32 mouse cellular contexts compared by ENCODE assay signal in the genomic region with DNA sequence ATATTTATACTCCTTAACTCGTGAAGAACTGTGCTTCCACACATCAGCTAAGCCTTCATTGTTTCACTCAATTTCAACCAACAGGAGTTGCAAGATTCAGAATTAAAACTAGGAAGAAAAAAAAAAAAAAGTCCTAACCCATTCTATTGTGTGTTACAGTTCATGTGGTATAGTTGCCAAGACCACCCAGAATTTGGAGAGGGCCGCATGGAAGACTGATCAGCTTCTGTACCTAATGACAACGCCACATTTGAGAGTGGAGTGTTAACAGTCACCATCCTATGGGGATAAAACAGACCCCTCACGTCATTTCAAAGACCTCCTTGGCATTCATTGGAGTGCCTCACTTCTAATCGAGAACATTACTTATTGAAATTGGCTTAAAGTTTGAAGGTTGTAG.
DNase-seq lines count a peak whose midpoint lies in the region; ATAC-seq lines count a peak whose summit lies in the region.
"Had no signal": no experiment of that assay in that cellular context is flagged by ENCODE, and none has a peak within 500 bp of the region (broad histone marks: within the 10 kb centered on the region; RNA-seq: fewer than 3 reads in every experiment).

No protein-coding gene starts in this region.

- H3K27ac ChIP-seq in forebrain, embryonic 10.5 days: peak overlapping the region; percentile 77; the same call in 1 of the 2 replicates
- H3K27ac ChIP-seq in forebrain, embryonic 11.5 days (ENCODE audit: low read depth, low read length): no peak overlapping the region
- 0 out of 2 replicates have a peak overlapping the region, but pooled peaks have one; percentile 48 for H3K27ac ChIP-seq in hindbrain, embryonic 15.5 days (replicated peaks)
- no peak overlapping the region for H3K27ac ChIP-seq in hindbrain, embryonic 12.5 days
- peak overlapping the region; percentile 20; the same call in 1 of the 2 replicates for H3K27ac ChIP-seq in midbrain, embryonic 12.5 days (replicated peaks)
- no peak overlapping the region for H3K27ac ChIP-seq in midbrain, embryonic 13.5 days
- no peak overlapping the region for H3K27ac ChIP-seq in forebrain, embryonic 14.5 days (ENCODE audit: low read depth, low read length)
- H3K27ac ChIP-seq: heart, embryonic 10.5 days; heart, embryonic 15.5 days; limb, embryonic 12.5 days; liver, embryonic 15.5 days; lung, embryonic 15.5 days; stomach, postnatal 0 days had no signal

- no peak overlapping the region for H3K4me2 ChIP-seq in forebrain, embryonic 11.5 days (ENCODE audit: low read depth, low read length, severe bottlenecking)
- H3K4me2 ChIP-seq in hindbrain, embryonic 15.5 days: no peak overlapping the region
- no peak overlapping the region for H3K4me2 ChIP-seq in hindbrain, embryonic 12.5 days (replicated peaks)
- H3K4me2 ChIP-seq in midbrain, embryonic 12.5 days (replicated peaks): no peak overlapping the region
- no peak overlapping the region for H3K4me2 ChIP-seq in midbrain, embryonic 13.5 days (replicated peaks)
- H3K4me2 ChIP-seq in forebrain, embryonic 14.5 days (ENCODE audit: low read length): no peak overlapping the region
- H3K4me2 ChIP-seq: heart, embryonic 15.5 days; limb, embryonic 12.5 days; liver, embryonic 15.5 days; lung, embryonic 15.5 days had no signal

- no peaks in the 10 kb centered on the region for H3K9me3 ChIP-seq in forebrain, embryonic 10.5 days
- no peaks in the 10 kb centered on the region for H3K9me3 ChIP-seq in forebrain, embryonic 11.5 days (ENCODE audit: control insufficient read depth, low read length)
- no peaks in the 10 kb centered on the region for H3K9me3 ChIP-seq in hindbrain, embryonic 15.5 days
- H3K9me3 ChIP-seq in hindbrain, embryonic 12.5 days (replicated peaks): no peaks in the 10 kb centered on the region
- 0 out of 2 replicates have a peak, but pooled peaks cover 2% of the 10 kb centered on the region for H3K9me3 ChIP-seq in midbrain, embryonic 12.5 days
- no peaks in the 10 kb centered on the region for H3K9me3 ChIP-seq in midbrain, embryonic 13.5 days
- H3K9me3 ChIP-seq in forebrain, embryonic 14.5 days (replicated peaks; ENCODE audit: control insufficient read depth, low read length): no peaks in the 10 kb centered on the region
- H3K9me3 ChIP-seq: heart, embryonic 10.5 days; heart, embryonic 15.5 days; limb, embryonic 12.5 days; liver, embryonic 15.5 days; lung, embryonic 15.5 days had no signal

- peaks cover 69% of the 10 kb centered on the region for H3K4me1 ChIP-seq in forebrain, embryonic 10.5 days
- H3K4me1 ChIP-seq in forebrain, embryonic 11.5 days (replicated peaks; ENCODE audit: control insufficient read depth, insufficient read depth, low read length): peaks cover 8% of the 10 kb centered on the region
- peaks cover 24% of the 10 kb centered on the region for H3K4me1 ChIP-seq in hindbrain, embryonic 15.5 days (replicated peaks)
- peaks cover 25% of the 10 kb centered on the region for H3K4me1 ChIP-seq in hindbrain, embryonic 12.5 days
- H3K4me1 ChIP-seq in midbrain, embryonic 12.5 days: peaks cover 43% of the 10 kb centered on the region
- peaks cover 33% of the 10 kb centered on the region for H3K4me1 ChIP-seq in midbrain, embryonic 13.5 days (replicated peaks)
- peaks cover 34% of the 10 kb centered on the region for H3K4me1 ChIP-seq in forebrain, embryonic 14.5 days (ENCODE audit: control insufficient read depth, insufficient read depth, low read length)
- H3K4me1 ChIP-seq: liver, embryonic 15.5 days had no signal

- ATAC-seq in forebrain, embryonic 11.5 days (replicated peaks; ENCODE audit: low FRiP score): no peak
- no peak for ATAC-seq in hindbrain, embryonic 15.5 days (ENCODE audit: low FRiP score, low read depth)
- ATAC-seq in hindbrain, embryonic 12.5 days (ENCODE audit: low FRiP score): no peak
- ATAC-seq in midbrain, embryonic 12.5 days (ENCODE audit: low FRiP score, low read depth): no peak
- ATAC-seq in midbrain, embryonic 13.5 days: no peak
- ATAC-seq in forebrain, embryonic 14.5 days: peak; percentile 27; the same call in 1 of the 2 replicates
- ATAC-seq: activated CD4-positive, CD25-positive, alpha-beta regulatory T cell, adult 4 months; inflammation-experienced regulatory T-cells, adult 6 months; midbrain, embryonic 16.5 days had no signal

- DNase-seq in forebrain, embryonic 10.5 days (ENCODE audit: extremely low spot score, low spot score): no peak
- no peak for DNase-seq in forebrain, embryonic 11.5 days (ENCODE audit: low spot score)
- peak; percentile 78 for DNase-seq in forebrain, embryonic 14.5 days (ENCODE audit: low spot score)
- no peak for DNase-seq in right cerebral cortex, adult 2 months (ENCODE audit: low spot score in 2 of 2)
- DNase-seq: adrenal gland, adult 2 months; cerebellum, adult 9-10 months; cerebellum, postnatal 36 days; gastrocnemius, postnatal 14 days; heart, postnatal 36 days; kidney, adult 11 months; kidney, postnatal 14 days; layer of hippocampus, adult 9-11 months; lung, postnatal 36 days; right cerebral cortex, adult 18-20 months; right cerebral cortex, postnatal 4 days; thymus, adult 18-20 months; thymus, postnatal 25 days had no signal

- 63% methylated on average over 5 of the region's 5 CpGs for WGBS in forebrain, embryonic 10.5 days
- 46% methylated on average over 5 of the region's 5 CpGs for WGBS in forebrain, embryonic 11.5 days
- 27% methylated on average over 5 of the region's 5 CpGs for WGBS in hindbrain, embryonic 15.5 days
- 39% methylated on average over 5 of the region's 5 CpGs for WGBS in hindbrain, embryonic 12.5 days
- WGBS in midbrain, embryonic 12.5 days: 52% methylated on average over 5 of the region's 5 CpGs
- 42% methylated on average over 5 of the region's 5 CpGs for WGBS in midbrain, embryonic 13.5 days
- WGBS in forebrain, embryonic 14.5 days: 5% methylated on average over 5 of the region's 5 CpGs

- no peaks in the 10 kb centered on the region for H3K36me3 ChIP-seq in forebrain, embryonic 10.5 days (replicated peaks)
- H3K36me3 ChIP-seq in forebrain, embryonic 11.5 days (ENCODE audit: control insufficient read depth, insufficient read depth, low read length): no peaks in the 10 kb centered on the region
- H3K36me3 ChIP-seq in hindbrain, embryonic 15.5 days: no peaks in the 10 kb centered on the region
- H3K36me3 ChIP-seq in hindbrain, embryonic 12.5 days: no peaks in the 10 kb centered on the region
- no peaks in the 10 kb centered on the region for H3K36me3 ChIP-seq in midbrain, embryonic 12.5 days
- H3K36me3 ChIP-seq in midbrain, embryonic 13.5 days: no peaks in the 10 kb centered on the region
- H3K36me3 ChIP-seq in forebrain, embryonic 14.5 days (ENCODE audit: control insufficient read depth, insufficient read depth, low read length): no peaks in the 10 kb centered on the region
- H3K36me3 ChIP-seq: heart, embryonic 10.5 days; heart, embryonic 15.5 days; limb, embryonic 12.5 days; liver, embryonic 15.5 days; lung, embryonic 15.5 days had no signal

- no peak overlapping the region for H3K4me3 ChIP-seq in forebrain, embryonic 10.5 days
- no peak overlapping the region for H3K4me3 ChIP-seq in forebrain, embryonic 11.5 days (ENCODE audit: low read depth, low read length)
- no peak overlapping the region for H3K4me3 ChIP-seq in hindbrain, embryonic 15.5 days
- no peak overlapping the region for H3K4me3 ChIP-seq in hindbrain, embryonic 12.5 days
- H3K4me3 ChIP-seq in midbrain, embryonic 12.5 days: no peak overlapping the region
- H3K4me3 ChIP-seq in midbrain, embryonic 13.5 days (replicated peaks): no peak overlapping the region
- no peak overlapping the region for H3K4me3 ChIP-seq in forebrain, embryonic 14.5 days (ENCODE audit: low read depth, low read length)
- H3K4me3 ChIP-seq: heart, embryonic 10.5 days; heart, embryonic 15.5 days; limb, embryonic 12.5 days; liver, embryonic 15.5 days; lung, embryonic 15.5 days; myocyte had no signal

- H3K27me3 ChIP-seq in forebrain, embryonic 10.5 days (ENCODE audit: poor library complexity, severe bottlenecking): no peaks in the 10 kb centered on the region
- H3K27me3 ChIP-seq in forebrain, embryonic 11.5 days (ENCODE audit: control insufficient read depth, insufficient read depth, low read length): no peaks in the 10 kb centered on the region
- no peaks in the 10 kb centered on the region for H3K27me3 ChIP-seq in hindbrain, embryonic 15.5 days
- no peaks in the 10 kb centered on the region for H3K27me3 ChIP-seq in hindbrain, embryonic 12.5 days
- no peaks in the 10 kb centered on the region for H3K27me3 ChIP-seq in midbrain, embryonic 12.5 days
- H3K27me3 ChIP-seq in midbrain, embryonic 13.5 days: no peaks in the 10 kb centered on the region
- H3K27me3 ChIP-seq in forebrain, embryonic 14.5 days (replicated peaks; ENCODE audit: control insufficient read depth, insufficient read depth, low read length): no peaks in the 10 kb centered on the region
- H3K27me3 ChIP-seq: CH12.LX; limb, embryonic 12.5 days had no signal

- no peak overlapping the region for H3K9ac ChIP-seq in forebrain, embryonic 11.5 days (ENCODE audit: low read length)
- no peak overlapping the region for H3K9ac ChIP-seq in hindbrain, embryonic 15.5 days
- H3K9ac ChIP-seq in hindbrain, embryonic 12.5 days: no peak overlapping the region
- no peak overlapping the region for H3K9ac ChIP-seq in midbrain, embryonic 12.5 days (replicated peaks)
- no peak overlapping the region for H3K9ac ChIP-seq in midbrain, embryonic 13.5 days (replicated peaks)
- H3K9ac ChIP-seq in forebrain, embryonic 14.5 days (ENCODE audit: low read length): no peak overlapping the region
- H3K9ac ChIP-seq: heart, embryonic 15.5 days; limb, embryonic 12.5 days; liver, embryonic 15.5 days; lung, embryonic 15.5 days had no signal

Comparison
In these comparisons a context has a peak if more than half of its experiments do, and no peak if none do; other contexts are left out.
1. H3K27ac ChIP-seq: peak in forebrain, embryonic 10.5 days (single experiment), hindbrain, embryonic 15.5 days (single experiment) and midbrain, embryonic 12.5 days (single experiment); none in forebrain, embryonic 11.5 days (single experiment), hindbrain, embryonic 12.5 days (single experiment), midbrain, embryonic 13.5 days (single experiment) and forebrain, embryonic 14.5 days (single experiment).